Mouse (Mus musculus) c-Kit-positive CD71-positive TER-119-positive erythroid progenitor cells, embryonic 14.5 days (primary cell): ENCODE data around the gene BC100530.
"Not testable (repeated sequence)": the region's sequence is repeated elsewhere in the genome, so short reads cannot be mapped to it uniquely, and the experiment has no call there.

Experiments
- DNase-seq: peaks from one replicate; pipeline ENCODE4 v3.0.0-alpha.2; 2013; ENCODE audit warnings: low spot score

The BC100530 gene

DNA sequence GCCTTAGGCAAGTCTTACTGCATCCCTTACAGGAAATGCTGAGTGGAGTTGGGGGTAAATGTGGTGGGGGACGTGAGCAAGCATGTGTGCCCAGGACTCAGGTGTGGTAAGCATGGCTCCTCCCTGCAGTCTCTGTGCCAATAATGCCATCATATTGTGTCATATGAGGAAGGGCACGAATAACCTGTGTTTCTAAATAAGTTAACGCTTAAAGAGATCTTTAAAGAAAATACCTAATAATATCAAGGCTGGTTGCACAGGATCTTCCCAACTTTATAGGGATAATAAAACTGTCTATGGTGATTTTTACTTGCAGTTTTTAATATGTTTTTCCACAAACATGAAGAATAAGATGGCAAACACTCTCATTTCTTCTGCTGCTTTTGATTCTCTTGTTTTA is at the start of gene BC100530:
Gene BC100530 (minus strand): TSS at position 101 of the 400 bp plus-strand sequence.
- DNase-seq: not testable (repeated sequence)

GRCm38 (mm10) chr16:36408357-36408756 is 40.8 kb upstream of the BC100530 start, which contains the start of gene Stfa2:
Gene Stfa2, minus strand, starts transcription at chr16:36408457.
- DNase-seq: no peak

GRCm38 (mm10) chr16:36389060-36389459 is 21.5 kb upstream of the BC100530 start:
- no peak for DNase-seq

DNA sequence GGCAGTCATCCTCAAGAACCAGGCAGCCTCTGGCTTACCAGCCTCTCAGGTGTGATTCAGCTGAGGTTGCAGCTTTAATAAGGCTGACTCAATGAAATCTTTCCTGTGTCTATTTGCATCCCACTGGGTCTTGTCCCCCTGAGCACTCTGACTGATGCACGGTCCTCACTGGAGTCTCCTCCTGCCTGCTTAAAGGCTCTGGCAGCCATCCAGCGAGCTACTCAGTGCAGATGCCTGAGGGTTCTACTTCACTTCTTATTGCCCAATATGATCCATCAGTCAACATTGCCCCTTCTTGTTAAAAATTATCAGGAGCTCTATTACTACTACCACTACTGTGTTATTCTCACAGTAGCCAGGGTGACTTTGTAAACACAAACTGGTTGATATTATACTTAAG is 30.4 kb downstream of the BC100530 start:
- no peak for DNase-seq

DNA sequence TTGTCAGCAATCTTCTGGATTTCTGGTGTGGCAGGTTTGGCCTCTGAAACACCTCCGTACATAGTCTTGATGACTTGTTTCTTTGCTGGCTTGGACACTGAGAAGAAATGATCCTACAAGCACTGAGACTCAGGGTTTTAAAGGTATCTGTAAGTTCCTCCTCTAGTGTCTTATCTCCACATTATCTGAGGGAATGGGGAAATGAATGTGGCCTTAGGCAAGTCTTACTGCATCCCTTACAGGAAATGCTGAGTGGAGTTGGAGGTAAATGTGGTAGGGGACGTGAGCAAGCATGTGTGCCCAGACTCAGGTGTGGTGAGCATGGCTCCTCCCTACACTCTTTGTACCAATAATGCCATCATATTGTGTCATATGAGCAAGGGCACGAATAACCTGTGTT is 33.3 kb downstream of the BC100530 start, which contains the start of gene BC117090:
Gene BC117090 (minus strand): TSS at position 101 of the 400 bp plus-strand sequence.
- no peak for DNase-seq

GRCm38 (mm10) chr16:36319286-36319685 is 48.3 kb downstream of the BC100530 start:
- DNase-seq: no peak

DNA sequence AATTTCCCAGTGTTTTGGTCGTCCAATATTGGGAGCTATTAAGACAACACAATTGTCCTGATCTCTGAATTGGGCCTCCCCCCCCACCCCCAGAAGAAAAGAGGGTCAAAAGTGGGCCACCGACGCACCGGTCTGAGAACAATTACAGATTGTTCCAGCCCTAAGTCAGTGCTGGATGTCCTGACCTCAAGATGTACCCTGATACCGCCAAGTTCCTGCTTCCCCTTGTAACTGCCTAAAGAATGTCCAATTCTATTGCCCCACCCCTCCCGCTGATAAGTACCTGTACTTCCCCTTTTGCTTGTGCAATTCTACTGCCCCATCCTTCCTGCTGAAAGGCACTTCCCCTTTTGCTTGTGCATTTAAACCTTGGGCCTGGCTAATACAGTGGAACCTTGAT is 51.4 kb downstream of the BC100530 start:
- not testable (repeated sequence) for DNase-seq
